Comparison of ENCODE assay signal across 8 mouse cellular contexts in the genomic region with DNA sequence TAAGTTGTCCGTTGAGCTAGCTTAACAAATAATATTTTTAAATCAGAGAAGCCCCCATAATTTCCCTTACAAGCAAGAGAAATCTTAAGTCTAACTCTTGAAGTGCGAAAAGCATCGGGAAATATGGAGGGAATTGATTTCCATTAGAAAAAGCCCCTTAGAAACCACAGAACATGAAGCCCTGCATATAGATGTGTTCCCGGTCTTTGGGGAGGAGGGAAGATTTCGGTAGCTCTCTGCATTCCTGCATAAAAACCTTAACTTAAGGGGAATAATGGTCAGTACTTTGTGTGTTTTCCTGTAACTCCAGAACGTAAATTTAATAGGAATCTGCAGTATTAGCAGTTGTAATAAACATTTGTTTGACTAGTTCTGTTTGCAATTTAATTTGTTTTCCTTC.
DNase-seq lines count a peak whose midpoint lies in the region; ATAC-seq and TF ChIP-seq lines count a peak whose summit lies in the region.

No protein-coding gene starts in this region.

- H3K27me3 ChIP-seq in heart, embryonic 15.5 days: no peaks in the 10 kb centered on the region
- H3K27me3 ChIP-seq in hindbrain, embryonic 12.5 days: no peaks in the 10 kb centered on the region
- no peaks in the 10 kb centered on the region; the same call in 1 of the 2 replicates for H3K27me3 ChIP-seq in midbrain, embryonic 13.5 days

- H3K4me3 ChIP-seq in heart, embryonic 15.5 days: peak overlapping the region; percentile 64
- peak overlapping the region; percentile 87 for H3K4me3 ChIP-seq in bone marrow macrophage, adult 2 months (ENCODE audit: insufficient read depth, low read length)
- peak overlapping the region; percentile 38 for H3K4me3 ChIP-seq in hindbrain, embryonic 12.5 days
- H3K4me3 ChIP-seq in midbrain, embryonic 13.5 days (replicated peaks): peak overlapping the region; percentile 44

- no peak for TF ChIP-seq POLR2A in bone marrow macrophage, adult 2 months (IDR thresholded peaks at IDR 0.05; ENCODE audit: borderline replicate concordance, low read depth, low read length)

- no peaks in the 10 kb centered on the region for H3K9me3 ChIP-seq in heart, embryonic 15.5 days (replicated peaks)
- H3K9me3 ChIP-seq in hindbrain, embryonic 12.5 days (replicated peaks): no peaks in the 10 kb centered on the region
- H3K9me3 ChIP-seq in midbrain, embryonic 13.5 days: no peaks in the 10 kb centered on the region

- H3K4me1 ChIP-seq in heart, embryonic 15.5 days (replicated peaks): peaks cover 19% of the 10 kb centered on the region
- peaks cover 24% of the 10 kb centered on the region for H3K4me1 ChIP-seq in bone marrow macrophage, adult 2 months (ENCODE audit: control insufficient read depth, insufficient read depth, low read length)
- peaks cover 15% of the 10 kb centered on the region for H3K4me1 ChIP-seq in hindbrain, embryonic 12.5 days
- peaks cover 42% of the 10 kb centered on the region for H3K4me1 ChIP-seq in midbrain, embryonic 13.5 days (replicated peaks)

- peak overlapping the region; percentile 61 for H3K4me2 ChIP-seq in heart, embryonic 15.5 days
- peak overlapping the region; percentile 54 for H3K4me2 ChIP-seq in hindbrain, embryonic 12.5 days (replicated peaks)
- peak overlapping the region; percentile 58 for H3K4me2 ChIP-seq in midbrain, embryonic 13.5 days (replicated peaks)

- H3K27ac ChIP-seq in heart, embryonic 15.5 days: peak overlapping the region; percentile 92
- H3K27ac ChIP-seq in bone marrow macrophage, adult 2 months (ENCODE audit: insufficient read depth, low read depth, low read length): peak overlapping the region; percentile 93
- H3K27ac ChIP-seq in hindbrain, embryonic 12.5 days: peak overlapping the region; percentile 97
- H3K27ac ChIP-seq in midbrain, embryonic 13.5 days: peak overlapping the region; percentile 100

- DNase-seq in heart, adult 9 months (ENCODE audit: low spot score in 2 of 2): no peak
- no peak for DNase-seq in frontal cortex, postnatal 10 days (ENCODE audit: low spot score in 2 of 2)
- DNase-seq in left cerebral cortex, adult 18-20 months (ENCODE audit: low spot score in 2 of 2): no peak

- TF ChIP-seq CTCF in bone marrow macrophage, adult 2 months (IDR thresholded peaks at IDR 0.05; ENCODE audit: low read depth, low read length): no peak

- WGBS in heart, embryonic 15.5 days: 1% methylated on average over 6 of the region's 6 CpGs
- 2% methylated on average over 6 of the region's 6 CpGs for WGBS in hindbrain, embryonic 12.5 days
- under 1% methylated on average over 6 of the region's 6 CpGs for WGBS in midbrain, embryonic 13.5 days

- peak overlapping the region; percentile 43 for H3K9ac ChIP-seq in heart, embryonic 15.5 days
- peak overlapping the region; percentile 60 for H3K9ac ChIP-seq in hindbrain, embryonic 12.5 days
- H3K9ac ChIP-seq in midbrain, embryonic 13.5 days (replicated peaks): peak overlapping the region; percentile 74

- ATAC-seq in heart, embryonic 15.5 days (replicated peaks; ENCODE audit: insufficient number of reproducible peaks, insufficient read depth, low FRiP score, low read depth): no peak
- ATAC-seq in hindbrain, embryonic 12.5 days (ENCODE audit: low FRiP score): no peak
- ATAC-seq in midbrain, embryonic 13.5 days: no peak
- ATAC-seq in inflammation-experienced regulatory T-cells, adult 6 months: no peak

- H3K36me3 ChIP-seq in heart, embryonic 15.5 days: no peaks in the 10 kb centered on the region
- no peaks in the 10 kb centered on the region for H3K36me3 ChIP-seq in hindbrain, embryonic 12.5 days
- no peaks in the 10 kb centered on the region for H3K36me3 ChIP-seq in midbrain, embryonic 13.5 days
